Mouse (Mus musculus) c-Kit-positive CD71-positive TER-119-positive erythroid progenitor cells, embryonic 14.5 days (primary cell): Measurements from ENCODE around the gene Avpr2.

Experiments used
- DNase-seq: peaks from one replicate; pipeline ENCODE4 v3.0.0-alpha.2; 2013; ENCODE audit warnings: low spot score

Gene Avpr2

DNA sequence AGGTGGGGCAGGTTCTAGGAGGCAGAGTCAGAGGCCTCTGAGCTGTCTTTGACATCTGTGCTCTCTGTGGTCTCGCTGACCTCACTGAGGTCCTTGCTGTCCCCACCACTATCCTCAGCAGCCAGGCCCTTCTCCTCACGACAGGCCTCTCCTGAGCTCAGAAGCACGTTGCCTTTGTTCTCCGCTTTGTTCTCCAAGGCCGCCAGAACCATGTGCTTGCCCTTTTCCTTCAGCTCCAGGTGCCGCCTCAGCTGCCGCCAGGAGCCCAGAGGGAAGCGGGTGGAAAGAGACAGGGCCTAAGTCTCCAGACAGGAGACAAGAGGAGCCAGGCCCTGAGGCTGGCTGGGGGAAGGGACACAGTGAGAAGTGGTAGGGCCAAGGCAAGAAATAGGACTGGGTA is 25.0 kb downstream of the Avpr2 start:
- DNase-seq: no peak

- no peak for DNase-seq
Measured at GRCm38 (mm10) chrX:73918631-73919030, 26.7 kb downstream of the Avpr2 start.

DNA sequence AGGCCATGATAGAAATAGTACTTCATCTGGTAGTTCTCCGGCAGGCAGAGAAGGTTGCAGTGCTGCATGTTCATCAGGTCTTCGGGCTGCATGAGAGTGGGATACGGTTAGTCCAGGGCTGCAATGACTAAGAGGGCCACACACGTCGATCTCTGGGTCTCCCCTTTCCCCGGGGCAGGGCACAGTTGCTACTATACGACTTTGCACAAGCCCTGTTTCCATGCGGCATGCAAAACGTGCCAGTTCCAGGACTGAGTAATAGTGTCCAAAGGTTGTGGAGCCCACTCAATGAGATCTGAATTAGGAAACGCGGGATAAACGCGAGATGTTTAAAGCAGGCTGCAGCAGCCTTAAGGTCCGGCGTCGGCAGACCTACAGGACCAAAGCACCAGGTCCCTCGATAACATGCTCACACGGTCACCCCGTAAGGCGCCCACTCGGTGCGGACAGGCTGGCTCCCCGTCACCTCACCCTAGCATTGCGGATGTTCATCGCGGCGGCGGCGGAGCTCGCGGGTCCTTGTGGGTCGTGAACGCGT is 29.5 kb downstream of the Avpr2 start:
- no peak for DNase-seq

GRCm38 (mm10) chrX:73921823-73922549 is 30.1 kb downstream of the Avpr2 start, which contains the start of the genes Arhgap4 and Naa10:
Gene Arhgap4 (minus strand): TSS chrX:73921870.
Gene Naa10 (minus strand): TSS chrX:73921944.
- peak; percentile 77 for DNase-seq

GRCm38 (mm10) chrX:73922550-73922882 is 30.6 kb downstream of the Avpr2 start:
- no peak for DNase-seq

DNA sequence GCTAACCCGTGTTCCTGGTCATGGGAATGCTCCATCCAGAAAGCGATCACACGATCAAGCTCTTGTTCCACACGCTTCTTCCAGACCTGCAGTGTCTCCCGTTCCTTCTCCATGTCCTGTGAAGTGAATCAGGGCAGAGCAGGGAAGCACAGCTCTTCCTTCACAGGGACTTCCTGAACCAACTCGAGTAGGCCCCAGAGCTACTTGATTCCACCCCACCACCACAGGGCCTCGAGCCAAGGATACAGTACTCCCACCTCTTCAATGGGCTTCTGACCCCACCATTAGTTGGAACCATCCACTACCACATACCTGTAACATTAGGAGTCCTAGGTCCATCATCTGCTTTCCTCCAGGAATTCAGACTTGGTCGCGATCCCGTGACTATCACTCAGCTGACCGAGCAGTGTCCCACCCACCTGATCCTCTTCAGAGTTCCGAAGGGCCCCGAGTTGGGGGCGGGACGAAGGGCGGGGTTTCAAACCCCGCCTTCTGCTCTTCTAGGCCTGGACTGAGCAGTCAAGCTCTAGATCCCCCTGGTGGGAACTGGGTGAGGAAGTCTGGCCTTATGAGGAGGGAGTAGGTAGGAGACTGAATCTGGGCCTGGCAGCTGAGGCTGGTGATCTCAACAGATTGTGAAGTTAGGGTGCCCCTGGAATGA is 38.6 kb downstream of the Avpr2 start, which contains the start of gene Renbp:
TSS of gene Renbp (minus strand) at position 449 of the 661 bp plus-strand sequence.
- peak; percentile 62 for DNase-seq

DNA sequence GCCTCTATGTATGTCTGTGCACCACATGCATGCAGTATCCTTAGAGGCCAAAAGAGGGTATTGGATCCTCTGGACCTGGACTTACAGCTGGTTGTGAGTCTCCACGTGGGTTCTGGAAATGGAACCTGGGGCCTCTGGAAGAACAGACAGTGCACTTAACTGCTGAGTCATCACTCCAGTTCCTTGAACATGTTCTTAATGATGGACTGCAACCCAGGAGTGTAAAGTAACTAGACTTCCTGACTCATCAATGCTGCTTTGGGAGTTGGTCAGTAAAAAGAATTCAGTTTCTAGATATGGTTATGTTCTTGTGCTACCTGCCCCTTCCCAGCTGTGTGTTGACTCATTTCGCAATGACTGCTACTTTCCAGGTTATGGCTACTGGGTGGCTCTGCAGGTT is 40.0 kb downstream of the Avpr2 start:
- DNase-seq: no peak

DNA sequence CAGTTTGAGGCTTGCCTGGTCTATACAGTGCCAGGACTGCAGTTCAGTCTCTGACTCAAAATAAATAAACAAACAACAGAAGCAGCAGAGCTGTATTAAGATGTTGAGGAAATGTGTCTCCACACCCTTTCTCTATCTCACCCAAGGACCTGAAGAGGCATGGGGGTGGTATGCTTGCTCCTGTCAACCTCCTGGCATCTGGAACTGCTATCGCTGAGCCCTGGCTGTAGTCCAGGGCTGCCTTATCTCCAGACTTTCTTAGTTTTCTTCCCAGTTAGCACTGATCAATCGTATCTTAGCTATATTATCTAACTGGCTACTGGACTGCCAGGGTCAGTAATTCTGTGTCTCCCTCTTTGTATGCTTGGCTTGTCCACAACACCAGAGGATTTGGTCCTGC is 50.0 kb downstream of the Avpr2 start:
- DNase-seq: no peak

DNA sequence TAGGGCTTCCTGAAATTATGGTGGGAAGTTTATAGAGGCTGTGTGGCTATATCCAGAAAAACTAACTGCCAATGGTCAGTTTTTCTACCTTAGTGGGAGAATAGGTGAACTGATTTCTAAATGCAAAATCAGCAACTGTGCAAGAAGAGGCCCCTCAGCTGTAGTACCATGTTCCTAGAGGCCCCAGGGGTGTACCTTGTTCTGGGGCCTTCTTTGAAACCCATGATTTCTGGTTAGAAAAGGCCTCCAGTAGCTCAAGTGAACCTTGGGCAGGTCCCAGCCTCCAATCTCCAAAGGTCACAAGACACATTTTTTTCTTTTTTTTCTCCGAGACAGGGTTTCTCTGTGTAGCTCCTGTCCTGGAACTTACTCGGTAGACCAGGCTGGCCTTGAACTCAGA is 50.4 kb downstream of the Avpr2 start:
- DNase-seq: no peak
